Mouse (Mus musculus) small intestine, adult 2 months (tissue): ENCODE measurements around the gene Borcs5. TPM values are rescaled to one million over a fixed set of nuclear protein-coding genes. Genes with fewer than 3 reads are reported as not detected.

Experiments used
- H3K27ac ChIP-seq: fragments of 200-500 bp; 2 replicates; pipeline ENCODE4 v1.5.1; 2012; ENCODE audit warnings: low read depth, low read length, control low read depth, inconsistent platforms; ENCODE audit not compliant: insufficient read depth
- H3K27me3 ChIP-seq: fragments of 200-500 bp; 2 replicates; pipeline ENCODE4 v1.6.1; 2012; ENCODE audit warnings: mild to moderate bottlenecking, moderate library complexity, low read length, inconsistent platforms; ENCODE audit not compliant: control insufficient read depth, insufficient read depth
- H3K36me3 ChIP-seq: fragments of 200-500 bp; 2 replicates; pipeline ENCODE4 v1.6.1; 2012; ENCODE audit warnings: mild to moderate bottlenecking, low read length, control low read depth, inconsistent platforms; ENCODE audit not compliant: control insufficient read depth, insufficient read depth
- H3K4me1 ChIP-seq: fragments of 200-500 bp; 2 replicates; pipeline ENCODE4 v1.6.1; 2012; ENCODE audit warnings: low read length, inconsistent platforms, mixed read lengths; ENCODE audit not compliant: control insufficient read depth, insufficient read depth, insufficient read length
- H3K4me3 ChIP-seq: fragments of 200-500 bp; 2 replicates; pipeline ENCODE4 v1.5.1; 2012; ENCODE audit warnings: low read depth, mild to moderate bottlenecking, control low read depth, inconsistent platforms, low read length, moderate library complexity
- CTCF ChIP-seq: fragments of 200-500 bp; IDR thresholded peaks from 2 replicates; pipeline ENCODE4 v1.5.1; 2012; ENCODE audit warnings: low read depth, mild to moderate bottlenecking, control low read depth, inconsistent platforms, low read length, moderate library complexity, mixed read lengths; ENCODE audit not compliant: insufficient replicate concordance, insufficient read length; ENCODE audit errors: extremely low read depth
- POLR2A ChIP-seq: fragments of 200-500 bp; IDR thresholded peaks from 2 replicates; pipeline ENCODE4 v1.6.1; 2012; ENCODE audit warnings: low read depth, mild to moderate bottlenecking, control low read depth, inconsistent platforms, low read length, moderate library complexity
- WGBS: fragments of 180-500 bp; shearing (Covaris S2); methylation state at CpG from one replicate; pipeline ENCODE4 v1.1.7; 2018; 5-methylcytosine and 5-hydroxymethylcytosine counted together
- polyA plus RNA-seq: library from polyadenylated mRNA; depleted of rRNA; stranded (reverse); fragments of >200 nt; gene quantifications from 2 replicates; pipeline ENCODE4 v1.2.3, GENCODE M21; 2012; rRNA removed

Gene Borcs5
- polyA plus RNA-seq = 7.8 and 12.5 TPM in 2 replicates

GRCm38 (mm10) chr6:134639210-134639609, at the start of gene Borcs5:
Gene Borcs5 (plus strand): TSS chr6:134639510.
- 89% methylated on average over 3 of the region's 3 CpGs for WGBS
- TF ChIP-seq POLR2A = no peak
- Histone ChIP-seq H3K4me3 (no peak within 1 kb of the TSS), H3K27me3 (no peaks in the 10 kb centered on the region), H3K27ac (no peak within 1 kb of the TSS), H3K36me3 (peaks cover under 1% of the 10 kb centered on the region; the same call in 1 of the 2 replicates), H3K4me1 (no peaks in the 10 kb centered on the region)

GRCm38 (mm10) chr6:134591614-134592013, 47.7 kb upstream of the Borcs5 start:
- no peaks in the 10 kb centered on the region for H3K4me1 ChIP-seq
- no peak for TF ChIP-seq CTCF
- no peak for TF ChIP-seq POLR2A
- WGBS = 84% methylated on average over 2 of the region's 2 CpGs
- H3K27ac ChIP-seq = no peak overlapping the region
- H3K36me3 ChIP-seq = no peaks in the 10 kb centered on the region
- H3K27me3 ChIP-seq = no peaks in the 10 kb centered on the region
- no peak overlapping the region for H3K4me3 ChIP-seq

- H3K4me3 ChIP-seq = no peak overlapping the region
Measured at GRCm38 (mm10) chr6:134594569-134595442, 44.5 kb upstream of the Borcs5 start.

GRCm38 (mm10) chr6:134597651-134598229, 41.6 kb upstream of the Borcs5 start:
- Histone ChIP-seq H3K27ac (no peak overlapping the region), H3K36me3 (no peaks in the 10 kb centered on the region), H3K4me3 (no peak overlapping the region), H3K27me3 (no peaks in the 10 kb centered on the region), H3K4me1 (peaks cover 15% of the 10 kb centered on the region; the same call in 1 of the 2 replicates)
- WGBS = 37% methylated on average over 6 of the region's 6 CpGs
- TF ChIP-seq POLR2A = no peak
- TF ChIP-seq CTCF = no peak

More at GRCm38 (mm10) chr6:134594569-134595442, 44.5 kb upstream of the Borcs5 start:
- TF ChIP-seq CTCF (no peak), POLR2A (no peak)
- Histone ChIP-seq H3K36me3 (no peaks in the 10 kb centered on the region), H3K27ac (no peak overlapping the region), H3K4me1 (peaks cover 10% of the 10 kb centered on the region; the same call in 1 of the 2 replicates), H3K27me3 (no peaks in the 10 kb centered on the region)
- 55% methylated on average over 21 of the region's 21 CpGs for WGBS

GRCm38 (mm10) chr6:134599239-134599638, 40.1 kb upstream of the Borcs5 start:
- Histone ChIP-seq H3K4me3 (no peak overlapping the region), H3K36me3 (no peaks in the 10 kb centered on the region), H3K4me1 (peaks cover 15% of the 10 kb centered on the region; the same call in 1 of the 2 replicates), H3K27ac (no peak overlapping the region), H3K27me3 (no peaks in the 10 kb centered on the region)
- WGBS = 14% methylated on average over 1 of the region's 1 CpGs
- TF ChIP-seq POLR2A = no peak
- TF ChIP-seq CTCF = no peak

- no peak for TF ChIP-seq POLR2A
- TF ChIP-seq CTCF = no peak
- H3K27ac ChIP-seq = peak overlapping the region; percentile 54
- WGBS = 52% methylated on average over 7 of the region's 7 CpGs
Measured at GRCm38 (mm10) chr6:134601130-134601529, 38.2 kb upstream of the Borcs5 start.

GRCm38 (mm10) chr6:134601766-134602165, 37.5 kb upstream of the Borcs5 start:
- no peak for TF ChIP-seq CTCF
- TF ChIP-seq POLR2A = no peak
- peaks cover 18% of the 10 kb centered on the region; the same call in 1 of the 2 replicates for H3K4me1 ChIP-seq

More at GRCm38 (mm10) chr6:134601130-134601529, 38.2 kb upstream of the Borcs5 start:
- Histone ChIP-seq H3K4me1 (peaks cover 15% of the 10 kb centered on the region; the same call in 1 of the 2 replicates), H3K4me3 (no peak overlapping the region), H3K36me3 (no peaks in the 10 kb centered on the region), H3K27me3 (no peaks in the 10 kb centered on the region)

More at GRCm38 (mm10) chr6:134601766-134602165, 37.5 kb upstream of the Borcs5 start:
- no peaks in the 10 kb centered on the region for H3K36me3 ChIP-seq
- H3K27me3 ChIP-seq = no peaks in the 10 kb centered on the region
- H3K4me3 ChIP-seq = no peak overlapping the region
- WGBS = 16% methylated on average over 3 of the region's 3 CpGs
- peak overlapping the region; percentile 54 for H3K27ac ChIP-seq
